Mouse (Mus musculus) liver, embryonic 11.5 days (tissue): ENCODE measurements around the gene Zfp791. TPM values are rescaled to one million over a fixed set of nuclear protein-coding genes. Genes with fewer than 3 reads are reported as not detected.
"Not testable (repeated sequence)": the region's sequence is repeated elsewhere in the genome, so short reads cannot be mapped to it uniquely, and the experiment has no call there.

ENCODE experiments used
- ATAC-seq: fragments of 200-750 bp; cut with Nextera tagmentation; replicated peaks from 2 replicates; pipeline ENCODE4 v1.8.0; 2017; ENCODE audit warnings: moderate number of reproducible peaks, mild to moderate bottlenecking, moderate TSS enrichment, moderate library complexity; ENCODE audit not compliant: low FRiP score
- DNase-seq: peaks from one replicate; pipeline ENCODE4 v3.0.0-alpha.2; 2017; ENCODE audit warnings: low spot score
- H3K27ac ChIP-seq: fragments of 300-500 bp; sonication (generic); 2 replicates; pipeline ENCODE4 v1.5.1; 2014; ENCODE audit warnings: mild to moderate bottlenecking, low read depth, low read length, control low read depth
- H3K27me3 ChIP-seq: fragments of 300-500 bp; sonication (generic); replicated peaks from 2 replicates; pipeline ENCODE4 v1.6.1; 2014; ENCODE audit warnings: low read length, mixed read lengths; ENCODE audit not compliant: control insufficient read depth, insufficient read depth
- H3K36me3 ChIP-seq: fragments of 300-500 bp; sonication (generic); 2 replicates; pipeline ENCODE4 v1.6.1; 2014; ENCODE audit warnings: mild to moderate bottlenecking, low read length, moderate library complexity, mixed read lengths; ENCODE audit not compliant: control insufficient read depth, insufficient read depth
- H3K4me1 ChIP-seq: fragments of 300-500 bp; sonication (generic); replicated peaks from 2 replicates; pipeline ENCODE4 v1.6.1; 2014; ENCODE audit warnings: low read length, mixed read lengths; ENCODE audit not compliant: control insufficient read depth, insufficient read depth
- H3K4me2 ChIP-seq: fragments of 300-500 bp; sonication (generic); 2 replicates; pipeline ENCODE4 v1.6.1; 2014; ENCODE audit warnings: mild to moderate bottlenecking, control low read depth, moderate library complexity
- H3K4me3 ChIP-seq: fragments of 300-500 bp; sonication (generic); 2 replicates; pipeline ENCODE4 v1.5.1; 2014; ENCODE audit warnings: low read depth, low read length, control low read depth
- H3K9ac ChIP-seq: fragments of 300-500 bp; sonication (generic); 2 replicates; pipeline ENCODE4 v1.6.1; 2014; ENCODE audit warnings: low read depth, low read length, control low read depth
- H3K9me3 ChIP-seq: fragments of 300-500 bp; sonication (generic); 2 replicates; pipeline ENCODE4 v1.6.1; 2016; ENCODE audit warnings: low read length, inconsistent platforms, mixed read lengths; ENCODE audit not compliant: control insufficient read depth
- WGBS: fragments of 180-500 bp; shearing (Covaris S2); extraction: QIAGEN DNeasy Blood & Tissue Kit; methylation state at CpG from one replicate; pipeline ENCODE4 v1.1.7; 2014; 5-methylcytosine and 5-hydroxymethylcytosine counted together
- polyA plus RNA-seq: library from polyadenylated mRNA; unstranded; fragments of >200 nt; fragmentation: Nextera tagmentation; extraction: Ambion mirVana; gene quantifications from 2 replicates; pipeline ENCODE4 v1.2.1, GENCODE M21; 2014

Zfp791 gene
- 0.71 and 1.1 TPM in 2 replicates for polyA plus RNA-seq

DNA sequence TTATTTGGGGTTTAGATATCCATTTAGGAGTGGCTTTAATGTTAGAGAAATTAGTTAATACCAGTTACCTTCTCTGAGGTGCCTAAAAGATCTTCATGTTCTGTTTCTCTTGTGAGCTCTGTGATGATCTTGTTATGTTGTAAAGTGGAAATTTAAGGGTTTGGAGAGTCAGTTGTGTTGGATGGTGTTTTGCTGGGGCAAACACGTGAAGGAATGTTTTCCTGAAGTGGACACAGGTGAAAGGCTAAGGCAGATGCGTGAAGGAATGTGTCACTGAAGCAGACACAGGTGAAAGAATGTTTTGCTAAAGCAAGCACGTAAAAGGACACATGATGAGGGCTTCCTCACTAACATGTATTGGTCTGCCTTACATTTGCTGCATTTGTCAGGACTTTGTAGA lies at the start of gene Zfp791:
Gene Zfp791 (minus strand): TSS at position 101 of the 400 bp plus-strand sequence.
- Histone ChIP-seq H3K36me3 (no peaks in the 10 kb centered on the region), H3K9me3 (no peaks in the 10 kb centered on the region), H3K27me3 (no peaks in the 10 kb centered on the region), H3K4me2 (no peak within 1 kb of the TSS), H3K9ac (no peak within 1 kb of the TSS), H3K27ac (no peak within 1 kb of the TSS), H3K4me1 (no peaks in the 10 kb centered on the region), H3K4me3 (no peak within 1 kb of the TSS)
- WGBS = 68% methylated on average over 3 of the region's 3 CpGs
- no peak for DNase-seq
- no peak for ATAC-seq

DNA sequence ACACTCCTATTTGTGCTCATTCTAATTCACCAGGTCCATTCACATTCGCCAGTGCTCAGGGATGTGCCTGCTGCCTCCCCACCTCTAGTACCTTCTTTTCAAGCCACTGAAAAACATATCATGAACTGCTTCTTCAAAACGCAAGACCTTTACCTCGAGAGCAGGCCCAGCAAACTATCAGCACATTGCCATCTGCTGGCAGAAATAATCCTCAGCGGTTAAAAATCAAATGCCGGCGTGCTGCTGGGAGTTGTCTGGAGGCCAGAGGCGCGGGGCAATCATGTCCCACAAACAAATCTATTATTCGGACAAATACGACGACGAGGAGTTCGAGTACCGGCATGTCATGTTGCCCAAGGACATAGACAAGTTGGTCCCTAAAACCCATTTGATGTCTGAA lies 48.4 kb upstream of the Zfp791 start:
- no peak overlapping the region for H3K4me2 ChIP-seq
- WGBS = 30% methylated on average over 14 of the region's 14 CpGs
- no peak overlapping the region for H3K4me3 ChIP-seq
- DNase-seq = peak; percentile 33
- no peak overlapping the region for H3K9ac ChIP-seq
- no peak for ATAC-seq
- H3K4me1 ChIP-seq = no peaks in the 10 kb centered on the region
- no peaks in the 10 kb centered on the region for H3K9me3 ChIP-seq
- no peaks in the 10 kb centered on the region for H3K36me3 ChIP-seq
- H3K27me3 ChIP-seq = no peaks in the 10 kb centered on the region
- H3K27ac ChIP-seq = no peak overlapping the region

DNA sequence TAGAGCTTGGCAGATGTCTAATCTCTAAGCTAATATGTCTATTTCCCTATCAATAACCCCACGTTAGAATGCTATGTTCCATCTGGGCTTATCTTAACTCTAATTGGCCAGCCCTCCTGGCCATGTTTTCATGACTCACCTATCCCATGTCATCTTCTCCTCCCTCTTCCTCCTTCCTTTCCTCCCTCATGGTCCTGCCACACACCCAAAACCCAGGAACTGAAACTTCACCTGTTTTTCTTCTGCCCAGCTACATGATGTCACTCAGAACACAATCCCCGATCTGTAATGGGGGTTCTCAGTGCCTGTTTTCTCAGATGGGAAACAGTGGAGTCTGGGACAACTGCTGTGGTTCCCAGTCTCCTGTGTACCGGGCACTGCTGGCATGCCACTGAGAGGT lies 28.7 kb upstream of the Zfp791 start, which contains the start of gene Cks1brt:
Gene Cks1brt (plus strand): TSS at position 301 of the 400 bp plus-strand sequence.
- ATAC-seq (no peak), DNase-seq (no peak)
- Histone ChIP-seq H3K36me3 (no peaks in the 10 kb centered on the region), H3K27me3 (no peaks in the 10 kb centered on the region), H3K4me2 (no peak within 1 kb of the TSS), H3K9me3 (peaks cover 15% of the 10 kb centered on the region), H3K9ac (no peak within 1 kb of the TSS), H3K4me3 (no peak within 1 kb of the TSS), H3K4me1 (no peaks in the 10 kb centered on the region), H3K27ac (no peak within 1 kb of the TSS)
- WGBS = 74% methylated on average over 3 of the region's 3 CpGs

DNA sequence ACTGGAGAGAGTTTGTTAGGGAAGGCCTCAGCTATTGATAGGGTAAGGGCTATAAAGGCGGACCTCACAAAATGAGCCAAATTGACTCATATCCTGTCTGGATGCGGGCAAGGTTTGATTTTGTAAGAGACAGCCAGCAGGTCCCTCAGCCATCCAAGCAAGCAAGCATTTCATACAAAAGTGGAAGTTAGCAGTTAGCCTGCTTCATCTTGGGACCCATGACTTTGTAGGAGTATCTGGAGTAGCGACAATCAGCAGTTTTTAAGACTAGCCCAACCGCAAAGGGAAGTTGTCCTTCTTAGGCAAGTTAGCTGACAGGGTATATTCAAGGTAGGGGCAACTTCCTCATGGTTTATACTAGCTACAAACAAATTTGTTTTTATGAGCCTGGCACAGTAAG lies 19.6 kb upstream of the Zfp791 start:
- Histone ChIP-seq H3K4me3 (no peak overlapping the region), H3K27me3 (no peaks in the 10 kb centered on the region), H3K4me2 (no peak overlapping the region), H3K27ac (no peak overlapping the region), H3K4me1 (no peaks in the 10 kb centered on the region), H3K36me3 (no peaks in the 10 kb centered on the region), H3K9ac (no peak overlapping the region), H3K9me3 (peaks cover 3% of the 10 kb centered on the region; the same call in 1 of the 2 replicates)
- 71% methylated on average over 4 of the region's 4 CpGs for WGBS
- DNase-seq (no peak), ATAC-seq (no peak)

DNA sequence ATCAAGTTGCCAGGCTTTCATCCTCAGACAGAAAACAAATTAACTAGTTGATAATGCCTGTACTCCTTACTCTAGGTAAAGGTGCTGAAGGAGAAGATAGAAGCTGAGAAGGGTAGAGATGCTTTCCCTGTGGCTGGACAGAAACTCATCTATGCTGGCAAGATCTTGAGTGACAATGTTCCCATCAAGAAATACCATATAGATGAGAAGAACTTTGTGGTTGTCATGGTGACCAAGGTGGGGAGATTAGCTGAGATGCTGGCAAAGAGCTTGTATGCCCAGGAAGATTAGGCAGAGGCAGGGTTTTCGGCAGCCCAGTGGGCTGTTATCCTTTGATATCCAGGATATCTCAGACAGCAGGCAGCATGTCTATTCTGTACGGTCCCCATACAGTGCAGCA lies 12.8 kb upstream of the Zfp791 start:
- not testable (repeated sequence) for DNase-seq, ATAC-seq, H3K9ac ChIP-seq, H3K27me3 ChIP-seq, H3K9me3 ChIP-seq, H3K4me2 ChIP-seq, H3K36me3 ChIP-seq, H3K27ac ChIP-seq, H3K4me1 ChIP-seq, H3K4me3 ChIP-seq
- WGBS = 82% methylated on average over 2 of the region's 2 CpGs

DNA sequence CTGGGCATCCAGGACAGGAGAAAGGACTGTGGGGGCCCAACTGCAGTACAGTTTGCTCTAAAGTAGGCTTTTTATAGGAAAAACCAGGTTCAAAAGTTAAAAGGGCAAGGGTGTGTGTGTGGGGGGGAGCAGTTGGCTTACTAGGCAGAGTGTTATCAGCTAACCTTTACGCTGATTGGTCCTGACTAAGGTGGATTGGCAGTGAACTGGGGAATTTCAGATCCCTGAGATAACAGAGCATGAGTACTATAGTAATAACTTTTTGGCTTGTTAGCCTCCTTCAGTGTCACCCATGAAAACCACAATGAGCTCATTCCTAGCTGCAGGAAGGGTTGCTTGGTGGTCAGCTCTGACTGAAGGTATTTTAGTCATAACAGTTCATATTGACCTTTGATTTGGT lies 9.4 kb upstream of the Zfp791 start:
- Histone ChIP-seq H3K9me3 (no peaks in the 10 kb centered on the region), H3K27me3 (no peaks in the 10 kb centered on the region), H3K36me3 (no peaks in the 10 kb centered on the region), H3K4me1 (no peaks in the 10 kb centered on the region), H3K27ac (no peak overlapping the region), H3K4me3 (no peak overlapping the region), H3K4me2 (no peak overlapping the region), H3K9ac (no peak overlapping the region)
- DNase-seq = no peak
- 89% methylated on average over 1 of the region's 1 CpGs for WGBS
- no peak for ATAC-seq

DNA sequence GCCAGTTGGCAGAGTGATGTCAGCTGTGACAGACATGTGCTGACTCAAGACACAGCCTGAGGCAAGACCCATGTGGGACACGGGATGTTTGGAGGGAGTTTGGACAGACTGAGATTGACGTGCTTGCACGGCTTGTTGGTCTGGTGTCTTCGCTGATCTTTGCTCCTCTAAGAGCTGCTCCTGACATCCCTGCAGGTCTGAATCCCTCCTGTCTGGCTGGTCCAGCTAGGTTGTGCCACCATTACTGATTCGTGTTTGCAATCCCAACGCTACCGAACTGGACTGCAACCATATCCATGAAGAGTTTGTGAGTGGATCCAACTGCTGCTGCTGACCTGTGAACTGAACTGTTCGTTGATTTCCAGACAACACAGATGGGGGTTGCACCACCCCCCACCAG lies 796 bp upstream of the Zfp791 start:
- Histone ChIP-seq H3K27ac (no peak overlapping the region), H3K27me3 (no peaks in the 10 kb centered on the region), H3K9ac (no peak overlapping the region), H3K4me1 (no peaks in the 10 kb centered on the region), H3K4me2 (no peak overlapping the region), H3K36me3 (no peaks in the 10 kb centered on the region), H3K9me3 (no peaks in the 10 kb centered on the region), H3K4me3 (no peak overlapping the region)
- WGBS = 88% methylated on average over 8 of the region's 8 CpGs
- no peak for ATAC-seq
- no peak for DNase-seq

DNA sequence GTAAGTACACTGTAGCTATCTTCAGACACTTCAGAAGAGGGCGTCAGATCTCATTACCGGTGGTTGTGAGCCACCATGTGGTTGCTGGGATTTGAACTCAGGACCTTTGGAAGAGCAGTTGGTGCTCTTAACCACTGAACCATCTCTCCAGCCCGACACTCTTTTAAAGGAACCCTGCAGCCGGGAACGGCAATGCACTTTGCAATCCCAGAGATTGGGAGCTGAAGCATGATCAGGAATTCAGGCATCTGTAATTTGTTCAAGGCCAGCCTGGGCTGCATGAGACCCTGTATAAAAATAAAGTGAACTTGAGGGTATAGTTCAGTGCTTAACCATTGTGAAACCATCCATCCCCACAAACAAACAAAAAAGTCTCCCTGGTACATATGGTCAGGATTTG lies 2.6 kb downstream of the Zfp791 start:
- not testable (repeated sequence) for H3K36me3 ChIP-seq, H3K9ac ChIP-seq, H3K27me3 ChIP-seq, H3K27ac ChIP-seq, DNase-seq, H3K9me3 ChIP-seq, ATAC-seq, H3K4me1 ChIP-seq, H3K4me2 ChIP-seq, H3K4me3 ChIP-seq
- 72% methylated on average over 5 of the region's 5 CpGs for WGBS

DNA sequence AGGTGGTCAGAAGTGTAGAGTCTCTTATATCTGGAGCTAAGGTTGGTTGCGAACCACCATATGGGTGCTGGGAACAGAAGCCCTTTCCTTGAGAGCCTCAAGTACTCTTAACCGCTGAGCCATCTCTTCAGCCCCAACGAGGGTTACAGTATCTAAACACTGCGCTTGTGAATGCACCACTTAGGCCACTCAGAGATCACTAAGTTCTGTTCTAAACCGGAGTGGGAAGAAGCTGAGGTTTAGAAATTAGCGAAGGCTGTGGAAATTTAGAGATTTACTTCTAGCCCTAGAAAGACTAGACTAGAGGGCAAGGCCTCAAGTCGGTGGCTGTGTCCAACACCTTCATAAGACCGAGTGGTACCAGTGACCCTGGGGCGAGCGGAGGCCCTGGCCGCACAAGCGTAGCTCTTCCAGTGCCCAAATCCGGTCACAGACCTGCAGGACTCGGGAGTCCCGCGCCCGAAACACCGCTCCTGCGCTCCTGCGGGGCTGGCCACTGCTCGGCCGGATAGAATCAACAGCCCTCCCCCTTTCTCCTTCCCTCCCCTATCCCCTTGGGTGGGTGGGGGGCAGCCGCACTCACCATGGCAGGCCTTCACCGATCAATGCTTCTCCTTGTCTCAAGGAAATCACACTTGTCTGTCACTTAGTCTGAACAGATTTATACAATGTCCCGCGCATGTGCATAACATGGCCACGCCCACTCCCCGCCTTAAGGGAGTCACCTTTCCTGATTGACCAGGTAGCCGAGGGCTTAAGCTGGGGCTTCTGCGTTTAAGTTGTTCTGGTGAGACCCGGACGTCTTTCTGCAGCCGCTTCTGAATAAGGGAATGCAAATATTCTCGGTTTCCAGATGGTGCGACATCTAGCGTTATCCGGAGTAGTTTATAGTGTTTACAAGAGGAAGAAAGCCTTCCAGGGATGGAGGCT lies 3.6 kb downstream of the Zfp791 start:
- no peaks in the 10 kb centered on the region for H3K27me3 ChIP-seq
- H3K36me3 ChIP-seq = no peaks in the 10 kb centered on the region
- H3K9ac ChIP-seq = peak overlapping the region; percentile 48; the same call in 1 of the 2 replicates
- ATAC-seq (peak; percentile 53; the same call in 1 of the 2 replicates), DNase-seq (peak; percentile 71)
- peak overlapping the region; percentile 60 for H3K4me2 ChIP-seq
- H3K4me1 ChIP-seq = no peaks in the 10 kb centered on the region
- no peaks in the 10 kb centered on the region for H3K9me3 ChIP-seq
- H3K4me3 ChIP-seq = peak overlapping the region; percentile 54
- WGBS = 10% methylated on average over 37 of the region's 37 CpGs
- no peak overlapping the region for H3K27ac ChIP-seq
